Mouse (Mus musculus): ENCODE data around the gene Gars. TPM values are rescaled to one million over a fixed set of nuclear protein-coding genes. Genes with fewer than 3 reads are reported as not detected.

The Gars gene
- polyA plus RNA-seq, 2 experiments, result 81.9 to 136 TPM

DNA sequence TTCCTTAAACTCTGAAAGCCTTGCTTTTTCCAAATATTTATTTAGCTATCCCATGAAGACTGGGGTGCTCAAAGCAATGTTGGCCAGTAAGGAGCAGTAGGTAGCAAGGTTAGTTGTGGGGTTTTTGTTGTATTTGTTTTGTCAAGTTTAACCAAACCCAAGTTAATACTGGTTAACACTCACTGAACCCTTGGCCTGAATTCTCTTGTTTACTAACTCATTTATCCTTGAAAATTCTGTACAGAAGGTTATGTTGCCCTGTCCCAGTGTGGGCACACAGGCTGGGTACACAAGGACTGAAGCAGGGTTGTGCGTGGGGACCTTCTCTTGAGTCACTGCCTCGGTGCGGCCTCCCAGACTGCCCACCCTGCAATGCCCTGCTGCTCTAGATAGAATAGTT lies 41.4 kb upstream of the Gars start:
- H3K4me1 ChIP-seq (ENCODE audit: control insufficient read depth, insufficient read depth, low read length), result no peaks in the 10 kb centered on the region
- H3K36me3 ChIP-seq (ENCODE audit: control insufficient read depth, insufficient read depth, low read length), result no peaks in the 10 kb centered on the region
- no peak for ATAC-seq (ENCODE audit: low FRiP score, low read depth)
- TF ChIP-seq POLR2A (IDR thresholded peaks at IDR 0.05; ENCODE audit: borderline replicate concordance, extremely low read depth, insufficient read depth, insufficient read length), result no peak
- H3K4me3 ChIP-seq (replicated peaks; ENCODE audit: low read length), result no peak overlapping the region
- H3K9ac ChIP-seq (ENCODE audit: low read depth, low read length, severe bottlenecking), result no peak overlapping the region
- H3K9me3 ChIP-seq (ENCODE audit: control insufficient read depth, low read length), result no peaks in the 10 kb centered on the region
- H3K27me3 ChIP-seq (ENCODE audit: control insufficient read depth, insufficient read depth, low read length), result no peaks in the 10 kb centered on the region
- H3K27ac ChIP-seq (replicated peaks; ENCODE audit: low read depth, low read length), result no peak overlapping the region
- no peak for DNase-seq (ENCODE audit: low spot score)
- H3K4me2 ChIP-seq (replicated peaks; ENCODE audit: low read depth, low read length, severe bottlenecking), result no peak overlapping the region
- 93% methylated on average over 3 of the region's 3 CpGs for WGBS

DNA sequence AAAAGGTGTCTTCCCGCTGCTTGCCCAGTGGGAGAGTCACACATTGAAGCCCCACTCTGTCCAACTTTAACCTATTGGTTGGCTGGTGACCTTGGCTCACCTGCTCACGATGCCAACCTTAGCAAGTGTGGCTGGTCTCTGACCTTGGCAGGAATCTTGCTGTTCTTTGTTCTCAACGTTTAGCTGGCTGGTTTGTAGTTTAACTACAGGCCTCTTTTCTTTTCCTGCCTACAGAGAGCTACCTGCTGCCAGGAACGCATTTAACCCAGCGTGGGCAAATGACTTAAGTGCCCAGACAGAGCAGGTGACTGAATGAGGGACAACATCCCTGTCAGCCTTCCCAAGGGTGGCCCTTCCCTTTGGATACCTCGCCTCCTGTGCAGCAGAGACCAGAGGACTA lies 40.1 kb upstream of the Gars start:
- Histone ChIP-seq H3K27me3 (ENCODE audit: control insufficient read depth, insufficient read depth, low read length) (no peaks in the 10 kb centered on the region), H3K4me1 (ENCODE audit: control insufficient read depth, insufficient read depth, low read length) (no peaks in the 10 kb centered on the region), H3K4me2 (replicated peaks; ENCODE audit: low read depth, low read length, severe bottlenecking) (no peak overlapping the region), H3K9ac (ENCODE audit: low read depth, low read length, severe bottlenecking) (no peak overlapping the region), H3K9me3 (ENCODE audit: control insufficient read depth, low read length) (no peaks in the 10 kb centered on the region), H3K4me3 (replicated peaks; ENCODE audit: low read length) (no peak overlapping the region), H3K27ac (replicated peaks; ENCODE audit: low read depth, low read length) (no peak overlapping the region), H3K36me3 (ENCODE audit: control insufficient read depth, insufficient read depth, low read length) (no peaks in the 10 kb centered on the region)
- 74% methylated on average over 6 of the region's 6 CpGs for WGBS
- DNase-seq (ENCODE audit: low spot score) (no peak), ATAC-seq (ENCODE audit: low FRiP score, low read depth) (no peak)
- TF ChIP-seq POLR2A (IDR thresholded peaks at IDR 0.05; ENCODE audit: borderline replicate concordance, extremely low read depth, insufficient read depth, insufficient read length), result no peak

DNA sequence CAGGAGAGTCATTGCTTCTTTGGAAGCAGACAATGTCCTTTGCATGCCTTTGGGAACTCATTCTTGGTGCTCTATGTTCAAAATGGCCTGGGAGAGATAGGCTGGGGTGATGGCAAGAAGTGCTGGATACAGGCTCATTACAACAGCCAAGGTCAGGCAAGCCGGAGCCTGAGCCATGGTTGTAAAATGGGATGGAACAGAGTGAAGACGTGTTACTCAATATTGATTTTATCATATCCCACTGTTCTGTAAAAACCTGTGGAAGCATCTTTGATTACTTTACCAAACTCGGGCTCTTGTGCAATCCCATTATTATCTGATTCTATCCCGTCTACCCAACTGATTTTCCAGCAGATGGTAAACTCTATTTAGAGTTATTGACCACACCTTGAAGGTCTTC lies 36.5 kb upstream of the Gars start:
- H3K27me3 ChIP-seq (ENCODE audit: control insufficient read depth, insufficient read depth, low read length), result no peaks in the 10 kb centered on the region
- no peaks in the 10 kb centered on the region for H3K4me1 ChIP-seq (ENCODE audit: control insufficient read depth, insufficient read depth, low read length)
- no peaks in the 10 kb centered on the region for H3K36me3 ChIP-seq (ENCODE audit: control insufficient read depth, insufficient read depth, low read length)
- no peak overlapping the region for H3K4me2 ChIP-seq (replicated peaks; ENCODE audit: low read depth, low read length, severe bottlenecking)
- H3K9me3 ChIP-seq (ENCODE audit: control insufficient read depth, low read length), result no peaks in the 10 kb centered on the region
- H3K4me3 ChIP-seq (replicated peaks; ENCODE audit: low read length), result no peak overlapping the region
- DNase-seq (ENCODE audit: low spot score), result no peak
- no peak overlapping the region for H3K9ac ChIP-seq (ENCODE audit: low read depth, low read length, severe bottlenecking)
- H3K27ac ChIP-seq (replicated peaks; ENCODE audit: low read depth, low read length), result no peak overlapping the region
- TF ChIP-seq POLR2A (IDR thresholded peaks at IDR 0.05; ENCODE audit: borderline replicate concordance, extremely low read depth, insufficient read depth, insufficient read length), result no peak
- 81% methylated on average over 4 of the region's 4 CpGs for WGBS
- no peak for ATAC-seq (ENCODE audit: low FRiP score, low read depth)

DNA sequence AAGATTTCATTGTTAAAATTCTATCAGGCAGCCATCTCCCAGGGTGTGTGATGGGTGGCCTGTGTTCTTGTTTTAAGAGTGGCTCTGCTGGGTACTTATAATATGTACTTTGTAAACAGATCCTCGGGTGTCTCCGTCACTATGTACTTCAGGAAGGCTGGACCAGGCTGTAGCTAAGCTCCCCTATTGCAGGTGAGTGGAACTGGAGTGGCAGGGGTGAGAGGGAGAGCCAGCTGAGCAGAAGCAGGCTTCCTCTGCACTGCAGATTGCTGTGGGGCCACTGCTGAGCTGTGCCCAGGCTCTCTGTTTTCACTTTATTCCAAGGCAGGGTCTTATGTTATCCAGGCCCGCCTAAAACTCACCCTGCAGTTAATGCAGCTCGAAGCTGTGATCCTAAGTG lies 35.4 kb upstream of the Gars start:
- WGBS, result 56% methylated on average over 4 of the region's 4 CpGs
- H3K4me3 ChIP-seq (replicated peaks; ENCODE audit: low read length), result no peak overlapping the region
- H3K27ac ChIP-seq (replicated peaks; ENCODE audit: low read depth, low read length), result no peak overlapping the region
- ATAC-seq (ENCODE audit: low FRiP score, low read depth) (no peak), DNase-seq (ENCODE audit: low spot score) (no peak)
- no peaks in the 10 kb centered on the region for H3K4me1 ChIP-seq (ENCODE audit: control insufficient read depth, insufficient read depth, low read length)
- H3K4me2 ChIP-seq (replicated peaks; ENCODE audit: low read depth, low read length, severe bottlenecking), result no peak overlapping the region
- H3K9me3 ChIP-seq (ENCODE audit: control insufficient read depth, low read length), result no peaks in the 10 kb centered on the region
- H3K9ac ChIP-seq (ENCODE audit: low read depth, low read length, severe bottlenecking), result no peak overlapping the region
- H3K27me3 ChIP-seq (ENCODE audit: control insufficient read depth, insufficient read depth, low read length), result no peaks in the 10 kb centered on the region
- no peak for TF ChIP-seq POLR2A (IDR thresholded peaks at IDR 0.05; ENCODE audit: borderline replicate concordance, extremely low read depth, insufficient read depth, insufficient read length)
- no peaks in the 10 kb centered on the region for H3K36me3 ChIP-seq (ENCODE audit: control insufficient read depth, insufficient read depth, low read length)

DNA sequence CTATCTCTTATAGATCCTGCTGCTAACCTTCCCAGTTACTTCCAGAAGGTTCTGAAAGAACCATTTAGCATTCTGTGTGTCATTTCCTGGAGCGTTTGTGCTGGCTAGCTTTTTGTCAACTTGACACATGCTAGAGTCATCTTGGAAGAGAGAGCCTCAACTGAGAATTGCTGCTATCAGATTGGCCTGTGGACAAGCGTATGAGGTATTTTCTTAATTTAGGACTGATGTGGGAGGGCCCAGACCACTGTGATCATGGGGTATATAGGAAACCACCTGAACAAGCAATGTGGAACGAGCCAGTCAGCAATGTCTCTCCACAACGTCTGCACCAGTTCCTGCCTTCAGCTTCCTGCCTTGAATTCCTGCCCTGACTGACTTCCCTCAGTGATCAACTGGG lies 34.2 kb upstream of the Gars start:
- no peak overlapping the region for H3K9ac ChIP-seq (ENCODE audit: low read depth, low read length, severe bottlenecking)
- H3K4me3 ChIP-seq (replicated peaks; ENCODE audit: low read length), result no peak overlapping the region
- H3K27ac ChIP-seq (replicated peaks; ENCODE audit: low read depth, low read length), result no peak overlapping the region
- ATAC-seq (ENCODE audit: low FRiP score, low read depth) (no peak), DNase-seq (ENCODE audit: low spot score) (no peak)
- no peak for TF ChIP-seq POLR2A (IDR thresholded peaks at IDR 0.05; ENCODE audit: borderline replicate concordance, extremely low read depth, insufficient read depth, insufficient read length)
- no peak overlapping the region for H3K4me2 ChIP-seq (replicated peaks; ENCODE audit: low read depth, low read length, severe bottlenecking)
- H3K36me3 ChIP-seq (ENCODE audit: control insufficient read depth, insufficient read depth, low read length), result no peaks in the 10 kb centered on the region
- H3K27me3 ChIP-seq (ENCODE audit: control insufficient read depth, insufficient read depth, low read length), result no peaks in the 10 kb centered on the region
- H3K4me1 ChIP-seq (ENCODE audit: control insufficient read depth, insufficient read depth, low read length), result no peaks in the 10 kb centered on the region
- H3K9me3 ChIP-seq (ENCODE audit: control insufficient read depth, low read length), result no peaks in the 10 kb centered on the region
- 71% methylated on average over 4 of the region's 4 CpGs for WGBS

DNA sequence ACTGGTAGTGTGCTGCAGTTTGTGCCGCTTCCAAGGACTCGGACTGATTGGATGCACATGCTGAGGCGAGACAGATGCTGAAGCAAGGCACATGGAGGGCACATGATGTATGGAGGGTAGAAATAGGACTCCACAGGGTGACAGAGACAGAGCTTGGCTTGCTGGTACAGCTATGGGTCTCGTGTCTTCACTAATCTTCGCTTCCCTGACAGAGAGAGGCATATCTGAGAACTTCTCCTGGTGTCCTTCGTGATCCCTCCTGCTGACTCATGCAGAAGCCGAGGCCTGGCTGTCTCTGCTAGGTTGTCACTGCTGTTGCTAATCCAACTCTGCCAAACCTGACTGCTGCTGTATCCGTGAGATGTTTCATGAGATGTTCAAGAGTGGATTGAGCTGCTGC lies 29.4 kb upstream of the Gars start:
- ATAC-seq (ENCODE audit: low FRiP score, low read depth) (no peak), DNase-seq (ENCODE audit: low spot score) (no peak)
- H3K4me2 ChIP-seq (replicated peaks; ENCODE audit: low read depth, low read length, severe bottlenecking), result no peak overlapping the region
- no peak for TF ChIP-seq POLR2A (IDR thresholded peaks at IDR 0.05; ENCODE audit: borderline replicate concordance, extremely low read depth, insufficient read depth, insufficient read length)
- no peak overlapping the region for H3K27ac ChIP-seq (replicated peaks; ENCODE audit: low read depth, low read length)
- H3K9ac ChIP-seq (ENCODE audit: low read depth, low read length, severe bottlenecking), result no peak overlapping the region
- no peaks in the 10 kb centered on the region for H3K9me3 ChIP-seq (ENCODE audit: control insufficient read depth, low read length)
- H3K4me1 ChIP-seq (ENCODE audit: control insufficient read depth, insufficient read depth, low read length), result no peaks in the 10 kb centered on the region
- H3K36me3 ChIP-seq (ENCODE audit: control insufficient read depth, insufficient read depth, low read length), result no peaks in the 10 kb centered on the region
- H3K27me3 ChIP-seq (ENCODE audit: control insufficient read depth, insufficient read depth, low read length), result no peaks in the 10 kb centered on the region
- 78% methylated on average over 8 of the region's 8 CpGs for WGBS
- no peak overlapping the region for H3K4me3 ChIP-seq (replicated peaks; ENCODE audit: low read length)

Data from limb, embryonic 14.5 days (tissue).